Mouse (Mus musculus): ENCODE measurements around the gene Trim25.
A peak's percentile ranks its signal among the peaks of the same experiment; 100 is the strongest.

Gene Trim25

DNA sequence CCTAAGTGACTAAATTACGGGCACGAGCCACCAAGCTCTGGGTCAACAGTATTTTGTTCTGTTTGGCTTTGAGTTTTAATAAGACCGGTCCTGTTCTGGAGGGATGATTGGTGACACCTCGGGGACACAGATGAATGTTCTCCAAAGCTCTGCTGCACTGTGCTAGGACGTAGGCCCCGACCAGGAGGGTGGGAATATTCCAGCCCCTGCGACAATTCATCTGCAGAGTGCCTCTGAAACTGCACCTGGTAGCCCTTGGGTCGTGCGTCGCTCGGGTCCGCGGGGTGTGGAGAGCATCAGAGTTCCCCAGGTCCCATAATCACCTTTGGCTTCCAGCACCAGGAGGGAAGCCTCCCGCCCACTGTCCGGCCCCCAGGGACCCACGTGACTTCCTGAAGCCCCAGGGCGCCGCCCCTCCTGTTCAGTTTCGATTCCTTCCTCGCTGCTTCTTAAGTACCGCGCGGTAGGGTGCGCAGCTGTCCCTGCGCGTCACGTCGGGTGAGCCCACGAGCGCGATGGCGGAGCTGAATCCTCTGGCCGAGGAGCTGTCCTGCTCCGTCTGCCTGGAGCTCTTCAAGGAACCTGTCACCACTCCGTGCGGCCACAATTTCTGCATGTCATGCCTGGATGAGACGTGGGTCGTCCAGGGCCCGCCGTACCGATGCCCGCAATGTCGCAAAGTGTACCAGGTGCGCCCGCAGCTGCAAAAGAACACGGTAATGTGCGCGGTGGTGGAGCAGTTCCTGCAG is at the start of gene Trim25:
Trim25 (plus strand) TSS at position 403 of the 749 bp plus-strand sequence.
- DNase-seq (ENCODE audit: low read depth, low spot score), result peak; percentile 78

GRCm38 (mm10) chr11:88949802-88950639 is 49.2 kb upstream of the Trim25 start:
- DNase-seq (ENCODE audit: low read depth, low spot score), result no peak

DNA sequence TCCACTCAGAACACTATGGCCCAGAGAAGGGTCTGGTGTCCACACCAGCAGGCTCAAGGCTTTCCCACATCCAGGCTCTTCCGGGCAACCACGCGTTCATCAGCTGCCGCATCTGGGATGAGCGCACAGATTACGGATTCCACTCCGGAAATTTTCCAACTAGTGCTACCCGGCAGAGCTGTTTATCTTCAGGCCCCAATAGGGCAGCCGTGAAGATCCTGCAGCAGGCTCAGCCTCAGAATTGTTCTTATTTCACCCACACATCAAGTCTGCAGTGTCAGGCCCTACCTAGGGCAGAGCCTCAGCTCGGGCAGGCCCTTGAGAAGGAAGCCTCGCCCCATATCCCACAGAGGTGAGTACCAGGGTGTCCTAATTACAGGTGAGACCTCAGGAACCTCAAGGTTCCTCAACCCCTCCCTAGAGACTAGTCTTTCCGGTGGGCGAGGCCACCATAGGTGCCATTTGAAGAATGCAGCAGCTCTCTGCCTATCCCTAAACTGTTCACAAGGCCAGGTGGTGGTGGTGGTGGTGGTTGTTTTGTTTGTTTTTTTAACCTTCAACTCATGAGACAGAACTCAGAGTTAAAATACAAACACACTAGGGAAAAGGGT is 48.4 kb upstream of the Trim25 start:
- DNase-seq (ENCODE audit: low read depth, low spot score), result no peak

DNA sequence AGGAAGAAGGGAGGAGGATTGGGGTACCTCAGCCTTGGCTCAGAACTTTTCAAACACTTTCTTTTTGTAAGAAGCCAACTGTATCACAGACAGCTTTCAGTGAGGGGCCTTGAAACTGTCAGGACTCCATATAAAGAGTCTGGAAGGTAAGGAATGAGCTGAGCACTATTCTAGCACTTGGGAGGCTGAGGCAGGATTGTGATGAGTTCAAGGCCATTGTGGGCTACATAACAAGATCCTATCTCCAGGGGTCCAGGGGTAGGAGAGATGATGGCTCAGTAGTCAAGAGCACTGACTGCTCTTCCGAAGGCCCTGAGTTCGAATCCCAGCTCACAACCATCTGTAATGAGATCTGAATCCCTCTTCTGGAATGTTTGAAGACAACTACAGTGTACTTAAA is 47.6 kb upstream of the Trim25 start:
- no peak for DNase-seq (ENCODE audit: low read depth, low spot score)

- no peak for DNase-seq (ENCODE audit: low read depth, low spot score)
Measured at GRCm38 (mm10) chr11:88952117-88952516, 47.1 kb upstream of the Trim25 start.

DNA sequence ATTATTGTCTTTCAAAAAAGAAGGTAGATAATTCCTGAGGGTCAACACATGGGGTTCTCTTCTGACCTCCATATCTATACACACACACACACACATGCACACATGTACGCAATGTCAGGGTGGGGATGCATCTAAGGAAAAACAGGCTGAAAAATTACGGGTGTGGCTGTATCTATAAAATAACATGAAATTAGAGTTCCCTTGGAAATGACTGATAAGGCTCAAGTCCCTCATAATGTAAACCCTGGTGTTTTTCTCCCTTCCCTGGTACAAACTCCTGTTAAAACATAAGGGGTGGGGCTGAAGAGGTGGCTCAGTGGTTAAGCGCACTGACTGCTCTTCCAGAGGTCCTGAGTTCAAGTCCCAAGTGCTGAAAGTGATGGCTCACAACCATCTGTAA is 45.6 kb upstream of the Trim25 start:
- DNase-seq (ENCODE audit: low read depth, low spot score), result no peak

- peak; percentile 62 for DNase-seq (ENCODE audit: low read depth, low spot score)
Measured at GRCm38 (mm10) chr11:88954803-88955202, 44.4 kb upstream of the Trim25 start.

DNA sequence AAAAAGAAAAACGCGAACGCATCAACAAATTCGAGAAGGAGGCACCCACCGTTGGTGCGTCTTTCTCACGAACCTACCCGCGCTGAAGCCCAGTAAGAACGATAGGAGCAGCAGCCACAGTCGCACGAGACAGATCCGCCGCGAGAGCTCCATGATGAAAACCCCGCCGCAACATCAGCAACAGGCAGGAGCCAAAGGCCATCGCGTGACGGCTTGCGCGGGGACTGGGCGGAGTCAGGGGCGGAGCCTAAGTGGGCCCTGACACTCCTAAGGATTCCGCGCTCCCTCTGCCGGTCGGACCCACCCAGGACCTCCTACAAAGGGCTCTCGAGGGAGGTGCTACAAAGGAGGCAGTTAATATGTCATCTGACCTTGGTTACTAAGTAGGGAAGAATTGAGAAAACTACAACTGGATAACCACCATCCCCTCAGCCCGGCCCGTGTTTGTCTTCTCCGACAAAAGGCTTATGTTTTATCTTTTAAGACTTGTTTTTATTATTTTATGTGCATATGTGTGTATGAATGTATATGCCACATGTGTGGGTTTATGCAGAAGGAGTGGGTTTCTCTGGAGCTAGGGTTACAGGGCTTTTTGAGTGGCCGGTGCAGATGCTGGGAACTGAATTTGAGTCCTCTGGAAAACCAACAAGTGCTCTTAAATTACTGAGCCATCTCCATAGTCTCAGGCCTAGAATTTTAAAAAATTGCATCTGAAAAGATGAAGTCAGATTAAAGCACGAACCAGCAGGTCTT is 43.8 kb upstream of the Trim25 start, which contains the start of gene Scpep1:
Scpep1 (minus strand) TSS at position 249 of the 753 bp plus-strand sequence.
- DNase-seq (ENCODE audit: low read depth, low spot score), result peak; percentile 98

- DNase-seq (ENCODE audit: low read depth, low spot score), result no peak
Measured at GRCm38 (mm10) chr11:88958851-88959250, 40.3 kb upstream of the Trim25 start.

- no peak for DNase-seq (ENCODE audit: low read depth, low spot score)
Measured at GRCm38 (mm10) chr11:88966881-88967361, 32.3 kb upstream of the Trim25 start, which contains the start of gene Elobl. Gene Elobl (minus strand): TSS chr11:88966931.

- DNase-seq (ENCODE audit: low read depth, low spot score), result no peak
Measured at GRCm38 (mm10) chr11:88970202-88970732, 28.9 kb upstream of the Trim25 start, which contains the start of gene Coil. Gene Coil (plus strand): TSS chr11:88970252.

DNA sequence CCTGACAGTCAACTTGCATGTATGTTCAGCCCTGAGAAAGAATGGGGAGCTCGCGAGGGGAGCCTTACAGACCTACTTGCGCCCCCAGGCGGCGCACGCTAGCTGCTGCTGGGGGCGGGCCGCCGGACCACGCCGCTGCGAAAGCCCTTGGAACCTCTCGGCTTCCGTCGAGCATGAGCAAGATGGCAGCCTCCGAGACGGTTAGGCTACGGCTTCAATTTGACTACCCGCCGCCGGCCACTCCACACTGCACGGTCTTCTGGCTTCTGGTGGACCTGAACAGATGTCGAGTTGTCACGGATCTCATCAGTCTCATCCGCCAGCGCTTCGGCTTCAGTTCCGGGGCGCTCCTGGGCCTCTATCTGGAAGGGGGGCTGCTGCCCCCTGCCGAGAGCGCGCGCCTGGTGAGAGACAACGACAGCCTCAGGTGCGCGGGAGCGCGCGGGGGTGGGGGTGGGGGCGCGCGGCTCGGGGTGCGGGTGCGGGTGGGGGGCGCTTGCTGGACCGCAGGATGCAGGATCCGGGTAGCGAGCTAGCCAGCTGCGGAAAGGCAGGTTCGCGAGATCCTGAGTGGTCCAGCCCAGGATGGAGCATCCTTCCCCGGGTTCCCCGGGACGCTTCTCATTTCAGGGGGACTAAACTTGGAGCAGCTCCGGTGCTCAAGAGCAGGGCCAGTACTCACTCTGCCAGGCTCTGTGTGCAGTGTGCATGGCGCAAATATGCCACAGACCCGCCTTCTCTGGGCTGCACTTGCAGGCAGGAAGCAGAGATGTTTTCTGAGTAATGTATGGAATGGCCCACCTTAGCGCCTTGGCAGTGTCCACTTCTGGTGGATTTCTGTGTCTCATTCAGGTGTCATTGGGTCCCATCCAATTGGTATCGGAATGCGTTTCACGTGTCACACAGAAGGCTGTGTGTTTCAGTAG is 25.1 kb upstream of the Trim25 start:
- peak; percentile 98 for DNase-seq (ENCODE audit: low read depth, low spot score)

- no peak for DNase-seq (ENCODE audit: low read depth, low spot score)
Measured at GRCm38 (mm10) chr11:88976320-88976719, 22.9 kb upstream of the Trim25 start.

GRCm38 (mm10) chr11:88977188-88977587 is 22.0 kb upstream of the Trim25 start:
- DNase-seq (ENCODE audit: low read depth, low spot score), result no peak

DNA sequence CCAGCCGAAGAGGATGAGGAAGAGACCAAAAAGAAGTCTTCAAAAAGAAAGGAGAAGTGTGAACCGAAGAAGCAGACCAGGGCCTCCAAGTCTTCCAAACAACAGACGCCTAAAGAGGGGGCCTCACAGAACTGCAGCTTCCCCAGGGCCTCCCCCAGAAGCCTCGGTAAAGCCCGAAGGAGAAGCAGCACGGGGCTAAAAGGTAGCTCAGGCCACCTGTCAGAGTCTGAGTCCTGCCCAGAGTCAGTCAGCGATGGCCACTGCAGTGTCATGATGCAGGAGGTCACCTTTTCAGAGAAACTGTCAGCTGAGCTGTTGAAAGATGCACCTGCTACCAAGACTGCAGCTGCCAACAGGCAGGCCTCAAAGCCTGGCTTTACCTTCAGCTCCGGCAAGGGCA is 17.8 kb upstream of the Trim25 start:
- no peak for DNase-seq (ENCODE audit: low read depth, low spot score)

DNA sequence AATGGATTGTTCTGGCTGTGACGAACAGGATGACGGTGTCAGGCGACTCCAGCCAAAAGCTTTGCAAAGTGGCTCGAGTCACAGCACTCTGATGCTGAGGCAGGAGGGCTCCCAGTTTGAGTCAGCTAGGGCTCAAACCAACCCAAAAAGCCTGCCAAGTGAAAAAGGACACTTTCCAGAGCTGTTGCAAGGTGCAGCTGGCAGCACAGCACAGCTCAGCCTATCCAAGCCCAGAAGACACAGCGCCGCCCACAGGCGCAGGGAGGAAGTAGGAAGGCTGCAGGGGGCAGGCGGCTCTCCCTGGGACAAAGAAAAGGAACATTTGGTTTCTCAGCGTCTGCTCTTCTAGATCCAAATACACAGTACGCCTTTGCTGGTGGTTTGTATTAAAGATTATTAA is 12.6 kb upstream of the Trim25 start:
- DNase-seq (ENCODE audit: low read depth, low spot score), result no peak

DNA sequence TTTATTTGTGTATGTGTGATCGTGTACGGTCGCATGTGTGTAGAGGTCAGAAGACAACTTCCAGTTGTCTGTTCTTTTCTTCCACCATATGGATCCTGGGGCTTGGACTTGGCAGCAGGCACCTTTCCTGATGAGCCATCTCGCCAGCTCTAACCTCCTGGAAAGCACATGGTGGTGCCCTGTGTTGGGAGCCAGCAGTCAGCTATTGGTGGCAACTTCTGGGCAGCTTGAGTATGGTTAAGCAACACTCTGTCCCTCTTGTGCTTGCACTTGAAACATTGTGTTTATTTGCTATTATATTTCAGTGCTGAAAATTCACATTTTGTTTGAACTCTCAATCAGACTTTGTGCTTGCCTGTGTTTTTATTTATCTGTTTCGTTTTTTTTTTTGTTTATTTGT is 10.2 kb upstream of the Trim25 start:
- no peak for DNase-seq (ENCODE audit: low read depth, low spot score)

- DNase-seq (ENCODE audit: low read depth, low spot score), result no peak
Measured at GRCm38 (mm10) chr11:88989530-88989929, 9.6 kb upstream of the Trim25 start.

DNA sequence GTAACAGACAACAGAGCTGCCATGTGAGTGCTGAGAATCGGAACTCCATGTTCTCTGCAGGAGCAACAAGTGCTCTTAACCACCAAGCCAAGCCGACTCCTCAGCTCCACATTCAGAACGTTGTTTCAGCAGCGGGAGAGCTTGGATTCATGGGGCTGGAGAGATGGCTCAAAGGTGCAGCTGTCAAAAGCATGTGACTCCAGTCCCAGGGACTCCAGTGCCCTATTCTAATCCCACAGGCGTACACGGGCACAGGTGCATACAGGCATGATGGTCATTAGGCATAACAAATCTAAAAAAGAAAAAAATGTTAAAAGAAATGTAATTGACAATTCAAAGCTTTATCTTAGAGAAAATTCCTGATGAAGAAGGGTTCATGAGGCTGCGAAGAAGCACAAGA is 6.0 kb upstream of the Trim25 start:
- no peak for DNase-seq (ENCODE audit: low read depth, low spot score)

DNA sequence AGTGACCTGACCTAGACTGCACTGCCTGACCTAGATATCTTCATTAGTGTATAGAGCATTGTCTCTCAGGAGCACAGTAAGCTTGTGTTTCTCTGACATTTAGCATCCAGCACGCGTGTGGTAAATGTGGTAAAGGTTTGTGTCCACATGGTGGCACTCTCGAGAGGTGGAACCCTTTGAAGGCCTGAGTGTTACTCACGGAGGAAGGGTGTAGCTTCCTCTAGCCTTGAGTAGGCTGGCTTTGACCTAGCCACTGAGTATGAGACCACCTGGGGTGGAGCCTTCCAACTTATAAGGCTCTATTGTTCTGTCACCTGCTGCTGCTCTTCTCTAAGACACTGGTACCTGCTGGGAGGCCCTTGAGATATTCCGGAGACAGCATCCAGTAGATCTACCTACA is 5.6 kb upstream of the Trim25 start:
- peak; percentile 64 for DNase-seq (ENCODE audit: low read depth, low spot score)
